Mouse (Mus musculus) MEL (cell line): ENCODE results near the gene Grk5. TPM values are rescaled to one million over a fixed set of nuclear protein-coding genes. Genes with fewer than 3 reads are reported as not detected.

ENCODE experiments used
- DNase-seq: peaks from one replicate; pipeline ENCODE4 v3.0.0; 2011; ENCODE audit warnings: low read depth, low spot score
- H3K27ac ChIP-seq: 2 replicates; pipeline ENCODE4 v1.5.1; 2012; ENCODE audit warnings: low read depth, mild to moderate bottlenecking, control low read depth, low read length, moderate library complexity; ENCODE audit not compliant: control insufficient read depth
- H3K27me3 ChIP-seq, 2 experiments: fragments of 150-350 bp in 1 of 2; sonication (generic) in 1 of 2; 2 replicates each; pipeline ENCODE4 v1.6.1; 2012; ENCODE audit warnings: low read length in 2 of 2, mild to moderate bottlenecking in 2 of 2, improper control_type of control experiment in 1 of 2, moderate library complexity in 1 of 2; ENCODE audit not compliant: insufficient read depth in 2 of 2, control insufficient read depth in 1 of 2
- H3K36me3 ChIP-seq, 2 experiments: 2 replicates each; pipeline ENCODE4 v1.6.1; 2012 to 2014; ENCODE audit warnings: low read length in 2 of 2, improper control_type of control experiment in 1 of 2, inconsistent platforms in 1 of 2, mild to moderate bottlenecking in 1 of 2; ENCODE audit not compliant: insufficient read depth in 2 of 2, control insufficient read depth in 1 of 2
- H3K4me1 ChIP-seq, 2 experiments: fragments of 150-350 bp in 1 of 2; sonication (generic) in 1 of 2; 2 replicates each; pipeline ENCODE4 v1.6.1; 2012; ENCODE audit warnings: low read length in 2 of 2, improper control_type of control experiment in 1 of 2, mild to moderate bottlenecking in 1 of 2; ENCODE audit not compliant: insufficient read depth in 2 of 2, control insufficient read depth in 1 of 2
- H3K4me3 ChIP-seq, 2 experiments: fragments of 150-350 bp in 1 of 2; sonication (generic) in 1 of 2; 2 replicates each; pipeline ENCODE4 v1.5.1; 2012; ENCODE audit warnings: low read depth in 2 of 2, low read length in 2 of 2, mild to moderate bottlenecking in 2 of 2, moderate library complexity in 2 of 2, control low read depth in 1 of 2, improper control_type of control experiment in 1 of 2; ENCODE audit not compliant: control insufficient read depth in 1 of 2, insufficient read depth in 1 of 2
- H3K79me2 ChIP-seq: 2 replicates; pipeline ENCODE4 v1.6.1; 2012; ENCODE audit warnings: mild to moderate bottlenecking, low read length, moderate library complexity; ENCODE audit not compliant: control insufficient read depth, poor library complexity, insufficient read depth
- H3K9ac ChIP-seq: 2 replicates; pipeline ENCODE4 v1.6.1; 2012; ENCODE audit warnings: low read depth, mild to moderate bottlenecking, control low read depth, low read length, moderate library complexity; ENCODE audit not compliant: control insufficient read depth, poor library complexity, severe bottlenecking
- H3K9me3 ChIP-seq: fragments of 150-350 bp; sonication (generic); replicated peaks from 2 replicates; pipeline ENCODE4 v1.6.1; 2012; ENCODE audit warnings: mild to moderate bottlenecking, low read length, improper control_type of control experiment, moderate library complexity; ENCODE audit not compliant: insufficient read depth
- CTCF ChIP-seq, 3 experiments: IDR thresholded peaks in 2 of 3; conservative IDR thresholded peaks in 1 of 3; 2 replicates each; pipeline ENCODE4 v1.5.1; 2011 to 2012; ENCODE audit warnings: low read length in 3 of 3, low read depth in 2 of 3, mild to moderate bottlenecking in 2 of 3, improper control_type of control experiment in 1 of 3, inconsistent platforms in 1 of 3, mixed read lengths in 1 of 3, moderate library complexity in 1 of 3; ENCODE audit not compliant: control insufficient read depth in 1 of 3, insufficient read depth in 1 of 3, poor library complexity in 1 of 3, severe bottlenecking in 1 of 3
- ETS1 ChIP-seq: IDR thresholded peaks from 2 replicates; pipeline ENCODE4 v1.6.1; 2012; ENCODE audit warnings: low read depth, mild to moderate bottlenecking, inconsistent platforms, low read length, improper control_type of control experiment, moderate library complexity
- GABPA ChIP-seq: IDR thresholded peaks from 2 replicates; pipeline ENCODE4 v1.6.1; 2012; ENCODE audit warnings: low read depth, mild to moderate bottlenecking, inconsistent platforms, low read length, improper control_type of control experiment, moderate library complexity
- JUND ChIP-seq: IDR thresholded peaks from 2 replicates; pipeline ENCODE4 v1.6.1; 2011; ENCODE audit warnings: low read depth, mild to moderate bottlenecking, improper control_type of control experiment, low read length
- MAFK ChIP-seq: IDR thresholded peaks from 2 replicates; pipeline ENCODE4 v1.6.1; 2011; ENCODE audit warnings: low read depth, mild to moderate bottlenecking, low read length, improper control_type of control experiment, borderline replicate concordance
- MAZ ChIP-seq: IDR thresholded peaks from 2 replicates; pipeline ENCODE4 v1.6.1; 2012; ENCODE audit warnings: low read depth, mild to moderate bottlenecking, inconsistent platforms, low read length, improper control_type of control experiment
- MEF2A ChIP-seq: IDR thresholded peaks from 2 replicates; pipeline ENCODE4 v1.6.1; 2014; ENCODE audit warnings: low read depth, mild to moderate bottlenecking, inconsistent platforms, low read length, improper control_type of control experiment; ENCODE audit not compliant: poor library complexity, insufficient replicate concordance, severe bottlenecking; ENCODE audit errors: extremely low read depth
- MYC ChIP-seq: IDR thresholded peaks from 2 replicates; pipeline ENCODE4 v1.6.1; 2011; ENCODE audit warnings: low read depth, mild to moderate bottlenecking, low read length, improper control_type of control experiment, moderate library complexity
- NELFE ChIP-seq: IDR thresholded peaks from 2 replicates; pipeline ENCODE4 v1.6.1; 2011; ENCODE audit warnings: low read depth, low read length, improper control_type of control experiment
- NRF1 ChIP-seq: IDR thresholded peaks from 2 replicates; pipeline ENCODE4 v1.6.1; 2014; ENCODE audit warnings: low read depth, mild to moderate bottlenecking, inconsistent platforms, low read length, improper control_type of control experiment, moderate library complexity; ENCODE audit not compliant: poor library complexity, insufficient read depth, severe bottlenecking
- POLR2AphosphoS5 ChIP-seq: IDR thresholded peaks from 2 replicates; pipeline ENCODE4 v1.6.1; 2012; ENCODE audit warnings: low read depth, borderline replicate concordance, mild to moderate bottlenecking, inconsistent platforms, low read length, moderate library complexity, mixed read lengths
- RCOR1 ChIP-seq: IDR thresholded peaks from 2 replicates; pipeline ENCODE4 v1.6.1; 2012; ENCODE audit warnings: low read depth, mild to moderate bottlenecking, inconsistent platforms, low read length, improper control_type of control experiment
- TAL1 ChIP-seq: IDR thresholded peaks from 2 replicates; pipeline ENCODE4 v1.6.1; 2012; ENCODE audit warnings: mild to moderate bottlenecking, inconsistent platforms, low read length, moderate library complexity, mixed read lengths
- TBP ChIP-seq: IDR thresholded peaks from 2 replicates; pipeline ENCODE4 v1.8.0; 2011; ENCODE audit warnings: low read depth, low read length, improper control_type of control experiment
- ZMIZ1 ChIP-seq: IDR thresholded peaks from 2 replicates; pipeline ENCODE4 v1.6.1; 2012; ENCODE audit warnings: low read depth, mild to moderate bottlenecking, inconsistent platforms, low read length, improper control_type of control experiment, moderate library complexity
- ZNF384 ChIP-seq: IDR thresholded peaks from 2 replicates; pipeline ENCODE4 v1.6.1; 2012; ENCODE audit warnings: low read depth, mild to moderate bottlenecking, inconsistent platforms, low read length, improper control_type of control experiment
- polyA plus RNA-seq, 2 experiments: library from polyadenylated mRNA; stranded (reverse) in 1 of 2; unstranded in 1 of 2; fragments of >175 nt in 1 of 2; fragments of >200 nt in 1 of 2; gene quantifications; 2 replicates each; pipeline versions ENCODE4 v1.2.1 to v1.2.4; 2012; ENCODE audit warnings: low replicate concordance in 2 of 2, low read depth in 1 of 2; ENCODE audit not compliant: insufficient read length in 2 of 2, insufficient read depth in 1 of 2, missing spikeins in 1 of 2
- total RNA-seq: library from RNA; depleted of rRNA; stranded (reverse); fragments of 300-350 nt; gene quantifications from 2 replicates; pipeline ENCODE4 v1.2.3, GENCODE M21; 2012

Grk5 gene
- total and polyA plus RNA-seq, 3 experiments = 4.2 to 8.1 TPM; not detected in 1

GRCm38 (mm10) chr19:61097764-61098163 lies 208.2 kb downstream of the Grk5 start (continued):
- no peak for TF ChIP-seq MAFK
- no peak for TF ChIP-seq MYC
- no peak for TF ChIP-seq ZMIZ1
- TF ChIP-seq RCOR1 = 0 out of 2 replicates have a peak, but pooled peaks have one; percentile 17
- TF ChIP-seq NRF1 = no peak
- TF ChIP-seq TAL1 = no peak
- no peak for TF ChIP-seq MEF2A
- no peak for TF ChIP-seq ETS1
- TF ChIP-seq NELFE = no peak

- Histone ChIP-seq H3K36me3 (no peaks in the 10 kb centered on the region), H3K9ac (no peak overlapping the region), H3K79me2 (no peaks in the 10 kb centered on the region), H3K4me3 (no peak overlapping the region), H3K9me3 (no peaks in the 10 kb centered on the region), H3K4me1 (no peaks in the 10 kb centered on the region), H3K27ac (no peak overlapping the region), H3K27me3 (no peaks in the 10 kb centered on the region)
- DNase-seq = peak; percentile 53
- TF ChIP-seq JUND (no peak), ZNF384 (no peak), CTCF (IDR thresholded peaks at IDR 0.05 in 2 of 3, conservative IDR thresholded peaks at IDR 0.05 in 1 of 3; ENCODE audit: control insufficient read depth in 1 of 3, insufficient read depth in 1 of 3, low read depth in 2 of 3, low read length in 3 of 3, poor library complexity in 1 of 3, severe bottlenecking in 1 of 3) (peak; percentile 32 to 66 (median 45)), TBP (no peak), MAZ (no peak), POLR2AphosphoS5 (no peak)
Measured at GRCm38 (mm10) chr19:61110184-61110583, 220.6 kb downstream of the Grk5 start.

GRCm38 (mm10) chr19:61131096-61131495 lies 241.5 kb downstream of the Grk5 start:
- no peaks in the 10 kb centered on the region for H3K9me3 ChIP-seq
- H3K27me3 ChIP-seq = no peaks in the 10 kb centered on the region
- no peak for DNase-seq

More at GRCm38 (mm10) chr19:61131096-61131495, 241.5 kb downstream of the Grk5 start:
- H3K36me3 ChIP-seq = peaks cover 0 to 2% of the 10 kb centered on the region in 2 experiments; a peak in 1 of 4 replicates
- no peak overlapping the region for H3K9ac ChIP-seq
- H3K4me3 ChIP-seq = no peak overlapping the region
- no peaks in the 10 kb centered on the region for H3K4me1 ChIP-seq
- peaks cover 6% of the 10 kb centered on the region; the same call in 1 of the 2 replicates for H3K79me2 ChIP-seq
- H3K27ac ChIP-seq = no peak overlapping the region
- TF ChIP-seq GABPA (no peak), CTCF (IDR thresholded peaks at IDR 0.05 in 2 of 3, conservative IDR thresholded peaks at IDR 0.05 in 1 of 3; ENCODE audit: control insufficient read depth in 1 of 3, insufficient read depth in 1 of 3, low read depth in 2 of 3, low read length in 3 of 3, poor library complexity in 1 of 3, severe bottlenecking in 1 of 3) (peak in 1 of 3 experiments; percentile 15; a peak in 1 of 6 replicates), JUND (no peak)
